Mouse (Mus musculus) small intestine, adult 2 months (tissue): ENCODE measurements around the gene Esr2.

Experiments used
- CTCF ChIP-seq: fragments of 200-500 bp; IDR thresholded peaks from 2 replicates; pipeline ENCODE4 v1.5.1; 2012; ENCODE audit warnings: low read depth, mild to moderate bottlenecking, control low read depth, inconsistent platforms, low read length, moderate library complexity, mixed read lengths; ENCODE audit not compliant: insufficient replicate concordance, insufficient read length; ENCODE audit errors: extremely low read depth
- POLR2A ChIP-seq: fragments of 200-500 bp; IDR thresholded peaks from 2 replicates; pipeline ENCODE4 v1.6.1; 2012; ENCODE audit warnings: low read depth, mild to moderate bottlenecking, control low read depth, inconsistent platforms, low read length, moderate library complexity

DNA sequence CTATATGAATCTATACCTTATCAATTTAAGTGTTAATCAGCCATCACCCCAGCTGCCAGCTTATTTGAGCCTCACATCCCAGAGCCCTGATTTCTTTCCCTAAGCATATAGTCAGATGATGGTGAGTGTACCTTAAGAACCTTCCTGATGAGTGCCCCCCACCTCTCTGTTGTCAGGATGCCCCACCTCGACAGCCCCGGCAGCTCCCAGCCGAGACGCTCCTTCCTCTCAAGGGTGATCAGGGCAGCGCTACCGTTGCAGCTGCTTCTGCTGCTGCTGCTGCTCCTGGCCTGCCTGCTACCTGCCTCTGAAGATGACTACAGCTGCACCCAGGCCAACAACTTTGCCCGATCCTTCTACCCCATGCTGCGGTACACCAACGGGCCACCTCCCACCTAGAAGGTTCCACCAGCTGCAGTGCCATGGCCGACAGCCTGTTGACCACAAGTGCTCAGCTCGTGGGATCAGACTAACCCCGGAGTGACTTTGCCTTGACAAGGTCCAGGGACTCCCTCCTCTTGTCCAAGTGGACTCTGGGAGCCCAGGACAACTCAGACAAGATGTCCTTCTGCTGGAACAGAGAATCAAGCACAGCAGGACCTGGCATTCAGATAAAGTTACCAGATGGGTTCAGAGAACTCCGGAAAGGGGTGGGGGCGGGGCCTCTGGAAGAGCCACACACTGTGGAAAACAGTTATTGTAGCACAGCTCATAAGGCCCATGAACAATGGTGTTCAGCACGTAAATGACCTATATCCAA lies 67.2 kb downstream of the Esr2 start:
- TF ChIP-seq CTCF (no peak), POLR2A (no peak)
